Mouse (Mus musculus) megakaryocyte, embryonic 14.5 days (primary cell): ENCODE results near the gene Tshz3.

ENCODE experiments used
- FLI1 ChIP-seq: IDR thresholded peaks from 2 replicates; pipeline ENCODE4 v1.6.1; 2012; ENCODE audit warnings: low read length, inconsistent platforms, mixed read lengths
- GATA1 ChIP-seq: IDR thresholded peaks from 3 replicates; pipeline ENCODE4 v1.6.1; 2012; ENCODE audit warnings: mixed read lengths, low read length, inconsistent platforms, borderline replicate concordance

GRCm38 (mm10) chr7:36658331-36658730, 39.6 kb upstream of the Tshz3 start:
- TF ChIP-seq GATA1 (no peak), FLI1 (no peak)
